Mouse (Mus musculus) stomach, postnatal 0 days (tissue): ENCODE measurements around the gene Dcbld1.

Experiments
- CTCF ChIP-seq: IDR thresholded peaks from 2 replicates; pipeline ENCODE4 v1.5.1; 2016; ENCODE audit warnings: antibody characterized with exemption, low read depth, mild to moderate bottlenecking, moderate library complexity
- EP300 ChIP-seq: optimal IDR thresholded peaks from 2 replicates; pipeline ENCODE3; 2016; ENCODE audit warnings: antibody characterized with exemption

DNA sequence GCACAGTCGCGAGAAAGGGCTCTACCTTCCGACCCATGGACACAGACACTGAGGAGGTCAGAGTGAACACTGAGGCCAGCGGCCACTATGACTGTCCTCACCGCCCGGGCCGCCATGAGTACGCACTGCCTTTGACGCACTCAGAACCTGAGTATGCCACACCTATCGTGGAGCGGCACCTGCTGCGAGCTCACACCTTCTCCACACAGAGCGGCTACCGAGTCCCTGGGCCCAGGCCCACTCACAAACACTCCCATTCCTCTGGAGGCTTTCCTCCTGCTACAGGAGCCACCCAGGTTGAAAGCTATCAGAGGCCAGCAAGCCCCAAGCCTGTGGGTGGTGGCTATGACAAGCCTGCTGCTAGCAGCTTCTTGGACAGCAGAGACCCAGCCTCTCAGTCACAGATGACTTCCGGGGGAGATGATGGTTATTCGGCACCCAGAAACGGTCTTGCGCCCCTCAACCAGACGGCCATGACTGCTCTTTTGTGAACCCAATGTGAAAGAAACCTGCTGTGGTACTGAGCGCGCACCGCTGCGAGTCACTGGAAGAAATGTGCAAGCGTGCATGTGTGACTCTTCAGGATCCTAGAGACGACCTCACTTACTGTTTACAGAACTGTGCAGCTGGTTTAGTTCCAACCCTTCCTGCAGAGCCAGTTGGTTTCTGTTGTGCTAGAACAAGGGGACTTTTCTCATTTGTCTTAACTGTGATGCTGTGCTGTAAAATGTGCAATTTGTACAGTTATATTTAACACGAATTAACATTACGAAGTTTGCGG lies 86.3 kb downstream of the Dcbld1 start:
- no peak for TF ChIP-seq CTCF
- TF ChIP-seq EP300 = no peak
